Mouse (Mus musculus): ENCODE measurements around the gene Sphk1.

DNA sequence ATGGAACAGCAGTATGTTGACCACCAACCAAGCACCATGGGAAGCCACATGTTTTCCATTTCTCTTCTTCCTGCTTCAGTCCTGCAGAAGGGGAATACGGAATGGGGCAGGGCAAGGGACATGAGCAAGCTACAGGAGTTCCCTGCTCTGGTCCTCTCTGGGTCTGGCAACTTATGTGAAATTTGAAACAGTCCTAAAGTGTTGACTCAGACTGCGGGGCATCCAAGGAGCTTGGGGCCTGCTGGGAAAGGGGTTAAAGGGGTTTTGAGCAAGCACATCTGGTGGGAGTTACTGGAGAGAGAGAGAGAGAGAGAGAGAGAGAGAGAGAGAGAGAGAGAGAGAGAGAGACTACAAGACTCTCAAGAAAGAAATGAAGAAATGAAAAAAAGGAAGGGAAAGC is 22.0 kb upstream of the Sphk1 start:
- TF ChIP-seq EP300 (IDR thresholded peaks at IDR 0.05; ENCODE audit: low read depth) (no peak), CTCF (IDR thresholded peaks at IDR 0.05; ENCODE audit: low read depth) (no peak)
